Mouse (Mus musculus) bone marrow macrophage, adult 2 months (primary cell): Measurements from ENCODE around the gene Platr17. TPM values are rescaled to one million over a fixed set of nuclear protein-coding genes. Genes with fewer than 3 reads are reported as not detected.

Experiments used
- H3K27ac ChIP-seq: 2 replicates; pipeline ENCODE4 v1.5.1; 2012; ENCODE audit warnings: low read depth, low read length; ENCODE audit not compliant: insufficient read depth
- H3K4me1 ChIP-seq: 2 replicates; pipeline ENCODE4 v1.6.1; 2012; ENCODE audit warnings: low read length; ENCODE audit not compliant: control insufficient read depth, insufficient read depth
- H3K4me3 ChIP-seq: 2 replicates; pipeline ENCODE4 v1.5.1; 2012; ENCODE audit warnings: mild to moderate bottlenecking, low read length, moderate library complexity; ENCODE audit not compliant: insufficient read depth
- CTCF ChIP-seq: IDR thresholded peaks from 2 replicates; pipeline ENCODE4 v1.5.1; 2012; ENCODE audit warnings: low read depth, mild to moderate bottlenecking, low read length, moderate library complexity
- POLR2A ChIP-seq: IDR thresholded peaks from 2 replicates; pipeline ENCODE4 v1.6.1; 2012; ENCODE audit warnings: mild to moderate bottlenecking, low read depth, low read length, borderline replicate concordance
- polyA plus RNA-seq: library from polyadenylated mRNA; stranded (reverse); fragments of >200 nt; gene quantifications from 2 replicates; pipeline ENCODE4 v1.2.4, GENCODE M21; 2012; ENCODE audit not compliant: missing spikeins, insufficient read depth, insufficient read length

Gene Platr17
- polyA plus RNA-seq, 1 experiment = 3.5 TPM

GRCm38 (mm10) chr17:33952879-33953278, 47.9 kb downstream of the Platr17 start:
- no peak for TF ChIP-seq POLR2A
- Histone ChIP-seq H3K4me3 (peak overlapping the region; percentile 93), H3K27ac (0 out of 2 replicates have a peak overlapping the region, but pooled peaks have one; percentile 6), H3K4me1 (peaks cover 19% of the 10 kb centered on the region)

- peak overlapping the region; percentile 93; the same call in 1 of the 2 replicates for H3K4me3 ChIP-seq
- 0 out of 2 replicates have a peak overlapping the region, but pooled peaks have one; percentile 4 for H3K27ac ChIP-seq
- peaks cover 15% of the 10 kb centered on the region for H3K4me1 ChIP-seq
- TF ChIP-seq CTCF = no peak
- no peak for TF ChIP-seq POLR2A
Measured at GRCm38 (mm10) chr17:33953310-33953709, 48.4 kb downstream of the Platr17 start.

- Histone ChIP-seq H3K4me3 (peak overlapping the region; percentile 93), H3K27ac (peak overlapping the region; percentile 85), H3K4me1 (peaks cover 11% of the 10 kb centered on the region; the same call in 1 of the 2 replicates)
- TF ChIP-seq CTCF (no peak), POLR2A (no peak)
Measured at GRCm38 (mm10) chr17:33953961-33954565, 49.1 kb downstream of the Platr17 start.

DNA sequence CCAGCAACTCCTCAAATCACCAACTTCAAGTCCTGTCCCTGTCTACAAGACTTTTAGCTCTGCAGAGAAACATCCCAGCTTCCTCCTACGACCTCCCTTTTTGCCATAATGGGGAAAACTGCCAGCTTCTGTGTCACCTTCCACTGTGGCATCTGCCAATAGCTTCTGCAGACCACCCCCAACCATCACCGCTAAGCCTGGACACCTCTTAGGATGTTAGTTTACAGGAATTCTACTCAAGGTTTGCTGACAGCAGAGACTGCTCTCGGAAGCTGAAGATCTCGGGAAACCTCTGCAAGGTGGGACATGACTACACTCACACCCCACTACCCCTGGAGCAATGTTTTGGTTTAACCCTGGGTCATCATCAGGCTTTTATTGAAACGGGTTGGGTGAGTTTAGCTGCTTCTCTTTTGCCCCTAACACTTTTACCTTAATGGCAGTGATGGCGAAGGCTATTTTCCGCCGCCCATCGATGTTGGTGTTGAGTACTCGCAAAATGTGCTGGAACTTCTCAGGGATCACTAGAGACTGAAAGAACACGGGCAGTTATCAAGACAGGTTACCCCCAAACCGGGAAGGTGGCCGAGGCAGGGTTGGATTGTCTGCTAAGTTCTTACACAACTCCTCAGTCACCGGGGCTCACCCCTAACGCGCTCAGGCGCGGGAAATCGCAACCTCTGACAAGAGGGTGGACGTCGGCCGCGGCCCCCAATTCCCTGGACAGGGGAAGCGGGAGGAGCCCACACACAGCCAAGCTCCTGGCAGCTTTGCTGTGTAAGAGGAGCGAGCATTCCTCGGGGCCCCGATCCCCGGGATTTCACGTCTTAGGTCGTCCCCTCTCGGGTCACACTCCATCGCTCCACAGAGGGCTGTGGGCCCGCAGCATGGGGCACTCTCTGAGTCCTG, 50.0 kb downstream of the Platr17 start:
- H3K4me1 ChIP-seq = peaks cover 10% of the 10 kb centered on the region; the same call in 1 of the 2 replicates
- TF ChIP-seq POLR2A = no peak; the same call in 1 of the 2 replicates
- TF ChIP-seq CTCF = no peak
- peak overlapping the region; percentile 85 for H3K27ac ChIP-seq
- peak overlapping the region; percentile 93 for H3K4me3 ChIP-seq

- H3K4me1 ChIP-seq = peaks cover 5% of the 10 kb centered on the region; the same call in 1 of the 2 replicates
- peak; percentile 78; the same call in 1 of the 2 replicates for TF ChIP-seq POLR2A
- no peak for TF ChIP-seq CTCF
Measured at GRCm38 (mm10) chr17:33955555-33956214, 50.8 kb downstream of the Platr17 start, which contains the start of the genes Vps52 and Rps18. Gene Vps52 (plus strand): TSS chr17:33955812. Gene Rps18 (minus strand): TSS chr17:33956001.

More at GRCm38 (mm10) chr17:33955555-33956214, 50.8 kb downstream of the Platr17 start, which contains the start of the genes Vps52 and Rps18:
- peak within 1 kb of the TSS; percentile 93 for H3K4me3 ChIP-seq
- peak within 1 kb of the TSS; percentile 92 for H3K27ac ChIP-seq

Other genes with a start within 250 kb of the Platr17 start
- 320 and 384 TPM in 2 replicates for gene Hnrnpm, start 218.3 kb upstream of the Platr17 start, polyA plus RNA-seq
- 61.3 and 62.9 TPM in 2 replicates for gene March2, start 186.5 kb upstream of the Platr17 start, polyA plus RNA-seq
- gene Rab11b, start 144.6 kb upstream of the Platr17 start, polyA plus RNA-seq = 128 TPM in 2 replicates
- 8.4 and 11.0 TPM in 2 replicates for gene Angptl4, start 123.3 kb upstream of the Platr17 start, polyA plus RNA-seq
- gene Kank3, start 94.6 kb upstream of the Platr17 start, polyA plus RNA-seq = 27.5 and 33.3 TPM in 2 replicates
- 1,369 and 1,530 TPM in 2 replicates for gene Rps28, start 80.6 kb upstream of the Platr17 start, polyA plus RNA-seq
- gene Ndufa7, start 80.6 kb upstream of the Platr17 start, polyA plus RNA-seq = 197 and 199 TPM in 2 replicates
- gene Cd320, start 62.0 kb upstream of the Platr17 start, polyA plus RNA-seq = 4.4 TPM in 2 replicates
- not detected in 2 replicates for gene Gm7029, start 31.3 kb upstream of the Platr17 start, polyA plus RNA-seq
- 35.5 and 36.3 TPM in 2 replicates for gene Kifc1, start 14.5 kb upstream of the Platr17 start, polyA plus RNA-seq
- gene Daxx, start 4.3 kb downstream of the Platr17 start, polyA plus RNA-seq = 58.1 and 69.3 TPM in 2 replicates
- 389 and 454 TPM in 2 replicates for gene Tapbp, start 10.8 kb downstream of the Platr17 start, polyA plus RNA-seq
- 21.8 and 24.0 TPM in 2 replicates for gene Zbtb22, start 10.8 kb downstream of the Platr17 start, polyA plus RNA-seq
- 209 and 216 TPM in 2 replicates for gene Rgl2, start 24.4 kb downstream of the Platr17 start, polyA plus RNA-seq
- gene Pfdn6, start 35.2 kb downstream of the Platr17 start, polyA plus RNA-seq = 54.1 and 54.9 TPM in 2 replicates
- gene Wdr46, start 35.5 kb downstream of the Platr17 start, polyA plus RNA-seq = 10.1 and 10.2 TPM in 2 replicates
- gene B3galt4, start 46.4 kb downstream of the Platr17 start, polyA plus RNA-seq = 8.3 and 8.7 TPM in 2 replicates
- 41.3 and 49.7 TPM in 2 replicates for gene Vps52, start 50.7 kb downstream of the Platr17 start, polyA plus RNA-seq
- 1,144 and 1,230 TPM in 2 replicates for gene Rps18, start 50.9 kb downstream of the Platr17 start, polyA plus RNA-seq
- gene H2-K1, start 95.2 kb downstream of the Platr17 start, polyA plus RNA-seq = 2,635 and 2,812 TPM in 2 replicates
- 22.8 and 22.9 TPM in 2 replicates for gene Ring1, start 119.5 kb downstream of the Platr17 start, polyA plus RNA-seq
- gene H2-Ke6, start 122.9 kb downstream of the Platr17 start, polyA plus RNA-seq = 64.2 and 78.0 TPM in 2 replicates
- 62.3 and 70.1 TPM in 2 replicates for gene Slc39a7, start 126.5 kb downstream of the Platr17 start, polyA plus RNA-seq
- 50.2 and 51.9 TPM in 2 replicates for gene Rxrb, start 126.7 kb downstream of the Platr17 start, polyA plus RNA-seq
- gene Col11a2, start 134.3 kb downstream of the Platr17 start, polyA plus RNA-seq = 0.51 and 0.61 TPM in 2 replicates
- 0.88 TPM in 1 of 2 replicates, not detected in the other for gene H2-Oa, start 187.2 kb downstream of the Platr17 start, polyA plus RNA-seq
- 206 and 214 TPM in 2 replicates for gene H2-DMa, start 214.4 kb downstream of the Platr17 start, polyA plus RNA-seq
- 156 and 185 TPM in 2 replicates for gene Brd2, start 217.5 kb downstream of the Platr17 start, polyA plus RNA-seq
- 3.0 and 4.9 TPM in 2 replicates for gene H2-DMb2, start 238.2 kb downstream of the Platr17 start, polyA plus RNA-seq
- gene H2-DMb1, start 247.9 kb downstream of the Platr17 start, polyA plus RNA-seq = 232 and 258 TPM in 2 replicates